Mouse (Mus musculus): ENCODE measurements around the gene Kcnh4. TPM values are rescaled to one million over a fixed set of nuclear protein-coding genes. Genes with fewer than 3 reads are reported as not detected.

The Kcnh4 gene
- polyA plus RNA-seq, 1 experiment from 2014 or later, result not detected

DNA sequence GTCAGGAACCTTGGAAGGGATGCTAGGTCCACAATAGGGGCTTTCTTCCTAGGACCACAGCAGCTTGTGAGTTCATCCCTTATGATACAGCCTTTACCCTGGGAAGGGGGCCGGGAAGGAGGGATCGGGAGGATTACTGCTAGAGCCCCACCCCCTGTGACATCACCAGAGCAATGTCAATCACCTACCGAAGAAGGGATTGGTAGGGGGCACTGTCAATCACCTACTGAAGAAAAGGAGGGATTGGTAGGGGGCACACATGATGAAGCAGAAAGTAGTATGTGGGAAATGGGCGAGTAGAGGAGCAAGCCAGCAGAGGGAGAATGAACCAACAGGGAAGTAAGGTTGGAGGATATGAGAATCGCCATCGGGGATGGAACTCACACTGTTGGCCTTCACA, 3.3 kb downstream of the Kcnh4 start:
- Histone ChIP-seq H3K27me3 (ENCODE audit: control insufficient read depth, insufficient read depth, low read depth, low read length) (peaks cover 60% of the 10 kb centered on the region), H3K27ac (ENCODE audit: low read length) (no peak overlapping the region), H3K4me1 (ENCODE audit: control insufficient read depth, low read depth, low read length) (peaks cover 11% of the 10 kb centered on the region), H3K36me3 (ENCODE audit: control insufficient read depth, insufficient read depth) (no peaks in the 10 kb centered on the region), H3K4me2 (ENCODE audit: low read depth, low read length) (no peak overlapping the region), H3K9ac (ENCODE audit: low read depth, low read length) (no peak overlapping the region), H3K9me3 (replicated peaks; ENCODE audit: control insufficient read depth, low read length) (no peaks in the 10 kb centered on the region), H3K4me3 (ENCODE audit: low read depth, low read length) (no peak overlapping the region)
- 50% methylated on average over 6 of the region's 6 CpGs for whole genome bisulfite sequencing (ENCODE audit: insufficient replicate concordance)
- ATAC-seq (ENCODE audit: low read depth), result no peak

DNA sequence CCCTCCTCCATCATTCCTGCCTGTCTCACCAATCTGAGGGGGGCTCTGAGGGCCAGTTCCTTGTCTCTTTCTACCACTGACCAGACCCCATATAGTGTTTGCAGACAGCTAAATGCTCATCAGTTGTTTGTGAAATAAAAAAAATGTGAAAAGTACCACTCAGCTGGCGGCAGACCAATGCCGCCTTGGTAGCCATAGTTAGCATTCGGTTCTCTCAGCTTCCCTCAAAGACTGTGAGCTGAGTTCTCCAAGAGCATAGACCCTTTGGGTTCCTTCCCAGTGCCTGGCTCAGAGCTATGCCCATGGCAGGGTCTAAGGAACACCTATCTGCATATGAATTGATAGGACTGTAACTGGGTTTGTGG, 5.1 kb downstream of the Kcnh4 start:
- H3K4me1 ChIP-seq (ENCODE audit: control insufficient read depth, low read depth, low read length), result peaks cover 8% of the 10 kb centered on the region
- H3K27ac ChIP-seq (ENCODE audit: low read length), result no peak overlapping the region
- 73% methylated on average over 3 of the region's 3 CpGs for WGBS (ENCODE audit: insufficient replicate concordance)
- H3K9ac ChIP-seq (ENCODE audit: low read depth, low read length), result no peak overlapping the region
- H3K36me3 ChIP-seq (ENCODE audit: control insufficient read depth, insufficient read depth), result no peaks in the 10 kb centered on the region
- ATAC-seq (ENCODE audit: low read depth), result no peak
- peaks cover 54% of the 10 kb centered on the region for H3K27me3 ChIP-seq (ENCODE audit: control insufficient read depth, insufficient read depth, low read depth, low read length)
- H3K4me3 ChIP-seq (ENCODE audit: low read depth, low read length), result no peak overlapping the region
- no peak overlapping the region for H3K4me2 ChIP-seq (ENCODE audit: low read depth, low read length)
- H3K9me3 ChIP-seq (replicated peaks; ENCODE audit: control insufficient read depth, low read length), result no peaks in the 10 kb centered on the region

DNA sequence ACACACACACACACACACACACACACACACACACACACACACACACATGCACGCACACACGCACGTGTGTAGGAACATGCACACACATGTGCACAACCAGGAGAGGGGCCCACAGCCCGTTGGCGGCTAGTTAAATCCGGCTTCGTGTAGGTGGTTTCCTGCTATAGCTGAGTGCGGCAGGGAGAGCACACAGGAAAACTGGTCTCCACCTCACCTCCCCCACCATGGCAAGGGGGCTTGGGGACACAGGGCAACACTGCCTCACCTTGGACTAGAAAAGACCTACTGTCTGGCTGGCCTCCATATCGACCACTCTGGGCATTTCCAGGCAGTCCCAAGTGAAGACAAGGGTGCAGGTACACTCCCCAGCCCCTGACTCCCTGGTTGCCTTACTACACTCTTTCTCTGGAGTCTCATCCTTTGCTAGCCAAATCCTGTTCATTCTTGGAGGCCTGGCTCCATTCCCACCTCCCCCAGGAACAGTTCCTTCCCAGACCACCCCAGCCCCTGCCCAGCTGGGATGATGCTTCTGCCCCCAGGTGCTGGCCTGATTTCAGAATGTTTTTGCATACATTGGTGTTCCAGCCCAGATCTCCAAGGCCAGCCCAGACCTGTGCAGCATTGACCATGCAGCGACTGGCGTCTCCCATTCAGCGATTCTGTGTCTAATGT, 5.6 kb downstream of the Kcnh4 start:
- Histone ChIP-seq H3K4me1 (ENCODE audit: control insufficient read depth, low read depth, low read length) (peaks cover 3% of the 10 kb centered on the region; the same call in 1 of the 2 replicates), H3K4me2 (ENCODE audit: low read depth, low read length) (no peak overlapping the region), H3K9ac (ENCODE audit: low read depth, low read length) (no peak overlapping the region), H3K9me3 (replicated peaks; ENCODE audit: control insufficient read depth, low read length) (no peaks in the 10 kb centered on the region), H3K27ac (ENCODE audit: low read length) (no peak overlapping the region), H3K36me3 (ENCODE audit: control insufficient read depth, insufficient read depth) (no peaks in the 10 kb centered on the region), H3K4me3 (ENCODE audit: low read depth, low read length) (no peak overlapping the region), H3K27me3 (ENCODE audit: control insufficient read depth, insufficient read depth, low read depth, low read length) (peaks cover 54% of the 10 kb centered on the region)
- no peak for ATAC-seq (ENCODE audit: low read depth)
- 56% methylated on average over 12 of the region's 12 CpGs for WGBS (ENCODE audit: insufficient replicate concordance)

DNA sequence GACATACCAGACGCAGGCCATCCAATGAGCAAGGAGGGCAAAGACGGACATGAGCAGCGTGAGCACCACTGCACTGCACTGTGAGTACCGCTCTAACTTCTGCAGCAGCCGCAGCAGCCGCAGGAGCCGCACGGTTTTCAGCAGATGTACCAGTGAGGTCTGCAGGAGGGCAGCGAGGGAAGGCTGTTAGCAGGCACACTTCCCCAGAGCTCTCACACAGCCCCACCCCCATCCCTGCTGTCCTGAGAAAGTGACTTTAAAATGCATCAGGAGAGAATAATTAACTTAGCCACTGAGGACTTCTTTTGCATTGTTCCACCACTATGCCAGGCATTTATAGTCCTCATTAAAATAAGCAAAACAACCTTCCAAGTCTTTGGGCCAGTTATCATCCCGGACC, 7.4 kb downstream of the Kcnh4 start:
- Histone ChIP-seq H3K9ac (ENCODE audit: low read depth, low read length) (no peak overlapping the region), H3K9me3 (replicated peaks; ENCODE audit: control insufficient read depth, low read length) (no peaks in the 10 kb centered on the region), H3K27me3 (ENCODE audit: control insufficient read depth, insufficient read depth, low read depth, low read length) (peaks cover 41% of the 10 kb centered on the region), H3K27ac (ENCODE audit: low read length) (no peak overlapping the region), H3K4me1 (ENCODE audit: control insufficient read depth, low read depth, low read length) (peaks cover 2% of the 10 kb centered on the region), H3K4me3 (ENCODE audit: low read depth, low read length) (no peak overlapping the region), H3K4me2 (ENCODE audit: low read depth, low read length) (no peak overlapping the region), H3K36me3 (ENCODE audit: control insufficient read depth, insufficient read depth) (no peaks in the 10 kb centered on the region)
- ATAC-seq (ENCODE audit: low read depth), result no peak
- WGBS (ENCODE audit: insufficient replicate concordance), result 39% methylated on average over 10 of the region's 10 CpGs

DNA sequence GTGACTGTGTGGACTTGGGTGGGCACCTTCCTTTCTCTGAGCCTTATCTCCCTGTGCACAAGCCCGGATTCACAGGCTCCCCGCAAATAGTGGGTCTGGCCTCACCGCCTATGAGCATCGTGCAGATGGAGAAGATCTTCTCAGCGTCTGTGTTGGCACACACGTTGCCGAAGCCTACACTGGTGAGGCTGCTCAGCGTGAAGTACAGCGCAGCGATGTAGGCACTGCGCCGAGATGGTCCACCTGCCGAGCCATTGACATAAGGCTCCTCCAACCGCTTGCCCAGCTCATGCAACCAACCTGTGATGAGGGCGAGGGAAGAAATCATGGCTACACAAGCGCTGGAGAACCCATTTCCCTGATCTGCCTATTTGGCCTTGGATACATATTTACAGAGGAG, 9.6 kb downstream of the Kcnh4 start:
- WGBS (ENCODE audit: insufficient replicate concordance), result 73% methylated on average over 16 of the region's 16 CpGs
- ATAC-seq (ENCODE audit: low read depth), result no peak
- H3K4me3 ChIP-seq (ENCODE audit: low read depth, low read length), result no peak overlapping the region
- no peaks in the 10 kb centered on the region for H3K36me3 ChIP-seq (ENCODE audit: control insufficient read depth, insufficient read depth)
- peaks cover 33% of the 10 kb centered on the region for H3K27me3 ChIP-seq (ENCODE audit: control insufficient read depth, insufficient read depth, low read depth, low read length)
- peaks cover 8% of the 10 kb centered on the region for H3K4me1 ChIP-seq (ENCODE audit: control insufficient read depth, low read depth, low read length)
- H3K9ac ChIP-seq (ENCODE audit: low read depth, low read length), result no peak overlapping the region
- H3K9me3 ChIP-seq (replicated peaks; ENCODE audit: control insufficient read depth, low read length), result no peaks in the 10 kb centered on the region
- H3K27ac ChIP-seq (ENCODE audit: low read length), result no peak overlapping the region
- no peak overlapping the region for H3K4me2 ChIP-seq (ENCODE audit: low read depth, low read length)

DNA sequence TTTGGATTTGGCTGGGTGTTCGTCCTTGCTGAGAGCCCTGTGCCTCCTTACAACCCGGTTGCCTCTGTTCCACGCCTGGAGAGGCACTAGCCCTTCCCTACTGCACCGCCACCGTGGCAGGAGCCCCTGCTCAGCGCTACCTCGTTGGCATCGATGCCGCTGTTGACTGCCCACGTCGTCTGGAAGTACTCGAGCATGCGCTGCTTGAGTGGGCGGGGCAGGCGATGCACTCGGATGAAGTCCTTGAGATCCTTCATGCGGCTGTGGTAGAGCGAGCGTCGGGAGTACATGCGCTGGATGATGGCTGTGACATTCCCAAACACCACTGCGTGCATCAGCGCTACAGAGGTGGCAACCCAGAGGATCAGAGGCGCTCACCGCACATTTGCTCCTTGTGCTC, 10.3 kb downstream of the Kcnh4 start:
- H3K4me3 ChIP-seq (ENCODE audit: low read depth, low read length), result no peak overlapping the region
- H3K4me2 ChIP-seq (ENCODE audit: low read depth, low read length), result no peak overlapping the region
- no peak overlapping the region for H3K9ac ChIP-seq (ENCODE audit: low read depth, low read length)
- peaks cover 8% of the 10 kb centered on the region for H3K4me1 ChIP-seq (ENCODE audit: control insufficient read depth, low read depth, low read length)
- 40% methylated on average over 25 of the region's 25 CpGs for WGBS (ENCODE audit: insufficient replicate concordance)
- no peaks in the 10 kb centered on the region for H3K9me3 ChIP-seq (replicated peaks; ENCODE audit: control insufficient read depth, low read length)
- no peak overlapping the region for H3K27ac ChIP-seq (ENCODE audit: low read length)
- no peaks in the 10 kb centered on the region for H3K36me3 ChIP-seq (ENCODE audit: control insufficient read depth, insufficient read depth)
- peaks cover 33% of the 10 kb centered on the region for H3K27me3 ChIP-seq (ENCODE audit: control insufficient read depth, insufficient read depth, low read depth, low read length)
- ATAC-seq (ENCODE audit: low read depth), result no peak

DNA sequence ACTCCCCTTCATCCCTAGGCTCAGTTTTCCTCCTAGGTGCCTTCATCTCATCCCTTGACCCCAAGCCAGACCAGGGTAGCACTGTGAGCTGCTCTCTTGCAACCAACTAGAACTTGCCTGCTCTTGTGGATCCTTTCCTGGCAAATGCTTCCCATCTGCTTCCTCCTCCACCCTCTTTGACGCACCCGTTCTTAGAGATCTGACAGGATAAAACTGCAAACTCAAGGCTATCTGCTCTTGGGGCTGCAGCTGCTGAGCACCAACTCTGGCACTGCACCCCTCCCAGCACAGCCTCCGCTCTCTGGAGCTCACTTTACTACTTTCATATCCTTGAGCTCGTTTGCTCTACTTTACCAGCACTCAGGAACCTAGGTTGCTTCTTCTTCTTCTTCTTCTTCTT, 11.1 kb downstream of the Kcnh4 start:
- H3K4me2 ChIP-seq (ENCODE audit: low read depth, low read length), result no peak overlapping the region
- no peak overlapping the region for H3K9ac ChIP-seq (ENCODE audit: low read depth, low read length)
- peaks cover 32% of the 10 kb centered on the region for H3K27me3 ChIP-seq (ENCODE audit: control insufficient read depth, insufficient read depth, low read depth, low read length)
- no peak overlapping the region for H3K27ac ChIP-seq (ENCODE audit: low read length)
- H3K4me3 ChIP-seq (ENCODE audit: low read depth, low read length), result no peak overlapping the region
- H3K36me3 ChIP-seq (ENCODE audit: control insufficient read depth, insufficient read depth), result no peaks in the 10 kb centered on the region
- no peaks in the 10 kb centered on the region for H3K9me3 ChIP-seq (replicated peaks; ENCODE audit: control insufficient read depth, low read length)
- H3K4me1 ChIP-seq (ENCODE audit: control insufficient read depth, low read depth, low read length), result peaks cover 8% of the 10 kb centered on the region
- WGBS (ENCODE audit: insufficient replicate concordance), result 21% methylated on average over 4 of the region's 4 CpGs
- no peak for ATAC-seq (ENCODE audit: low read depth)

DNA sequence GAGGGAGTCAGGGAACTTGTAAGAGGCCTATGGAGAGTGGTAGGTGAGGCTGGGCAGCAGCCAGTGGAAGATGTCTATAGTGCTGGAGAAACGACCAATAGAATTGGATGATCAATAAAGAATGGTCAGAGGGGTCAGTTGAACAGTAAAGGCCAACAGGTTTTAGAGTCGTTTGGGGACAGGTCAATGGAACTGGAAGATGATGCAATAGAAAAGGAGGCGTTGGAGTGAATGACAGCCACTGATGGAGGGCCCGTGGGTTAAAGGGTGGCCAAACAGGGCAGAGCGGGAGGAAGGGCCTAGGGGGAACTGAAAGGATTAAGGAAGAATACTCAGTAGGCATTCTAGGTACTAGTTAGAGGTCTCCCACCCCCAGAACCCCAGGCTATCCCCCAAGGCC, 12.6 kb downstream of the Kcnh4 start:
- 45% methylated on average over 5 of the region's 5 CpGs for whole genome bisulfite sequencing (ENCODE audit: insufficient replicate concordance)
- no peak overlapping the region for H3K27ac ChIP-seq (ENCODE audit: low read length)
- peaks cover 21% of the 10 kb centered on the region for H3K27me3 ChIP-seq (ENCODE audit: control insufficient read depth, insufficient read depth, low read depth, low read length)
- no peak overlapping the region for H3K9ac ChIP-seq (ENCODE audit: low read depth, low read length)
- peaks cover 8% of the 10 kb centered on the region for H3K4me1 ChIP-seq (ENCODE audit: control insufficient read depth, low read depth, low read length)
- H3K9me3 ChIP-seq (replicated peaks; ENCODE audit: control insufficient read depth, low read length), result no peaks in the 10 kb centered on the region
- H3K4me3 ChIP-seq (ENCODE audit: low read depth, low read length), result no peak overlapping the region
- no peaks in the 10 kb centered on the region for H3K36me3 ChIP-seq (ENCODE audit: control insufficient read depth, insufficient read depth)
- ATAC-seq (ENCODE audit: low read depth), result peak; percentile 81
- H3K4me2 ChIP-seq (ENCODE audit: low read depth, low read length), result no peak overlapping the region

DNA sequence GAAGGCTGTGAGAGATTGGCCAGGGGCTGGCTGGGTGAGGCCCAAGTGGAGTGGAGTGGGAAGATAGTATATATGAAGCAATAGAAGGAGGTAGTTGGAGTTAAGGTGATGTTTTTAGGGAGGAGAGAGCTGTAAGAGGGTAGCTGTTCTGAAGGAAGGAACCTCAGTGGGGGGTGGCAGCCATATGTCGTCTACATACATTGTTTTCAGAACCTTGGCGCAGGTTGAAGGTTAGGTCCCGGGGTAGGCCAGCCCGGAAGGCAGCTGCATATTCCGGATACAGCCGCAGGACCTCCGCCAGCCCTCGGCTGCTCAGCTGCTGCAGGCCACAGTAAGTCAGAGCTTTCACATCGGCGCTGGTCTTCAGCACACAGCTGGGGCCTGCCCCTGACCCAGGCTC, 13.2 kb downstream of the Kcnh4 start:
- 80% methylated on average over 10 of the region's 10 CpGs for WGBS (ENCODE audit: insufficient replicate concordance)
- H3K4me1 ChIP-seq (ENCODE audit: control insufficient read depth, low read depth, low read length), result peaks cover 8% of the 10 kb centered on the region
- no peak overlapping the region for H3K4me3 ChIP-seq (ENCODE audit: low read depth, low read length)
- no peak for ATAC-seq (ENCODE audit: low read depth)
- H3K9me3 ChIP-seq (replicated peaks; ENCODE audit: control insufficient read depth, low read length), result no peaks in the 10 kb centered on the region
- no peaks in the 10 kb centered on the region for H3K36me3 ChIP-seq (ENCODE audit: control insufficient read depth, insufficient read depth)
- H3K9ac ChIP-seq (ENCODE audit: low read depth, low read length), result no peak overlapping the region
- H3K27me3 ChIP-seq (ENCODE audit: control insufficient read depth, insufficient read depth, low read depth, low read length), result peaks cover 18% of the 10 kb centered on the region
- H3K4me2 ChIP-seq (ENCODE audit: low read depth, low read length), result no peak overlapping the region
- H3K27ac ChIP-seq (ENCODE audit: low read length), result no peak overlapping the region

Measured in liver, embryonic 16.5 days (tissue).